Mouse (Mus musculus) kidney, postnatal 25 days (tissue): ENCODE measurements around the gene Pigo.

Source experiments
- DNase-seq, 2 experiments: peaks; one replicate each; pipeline ENCODE4 v3.0.0; 2021; ENCODE audit warnings: mixed read lengths in 2 of 2

Pigo gene

DNA sequence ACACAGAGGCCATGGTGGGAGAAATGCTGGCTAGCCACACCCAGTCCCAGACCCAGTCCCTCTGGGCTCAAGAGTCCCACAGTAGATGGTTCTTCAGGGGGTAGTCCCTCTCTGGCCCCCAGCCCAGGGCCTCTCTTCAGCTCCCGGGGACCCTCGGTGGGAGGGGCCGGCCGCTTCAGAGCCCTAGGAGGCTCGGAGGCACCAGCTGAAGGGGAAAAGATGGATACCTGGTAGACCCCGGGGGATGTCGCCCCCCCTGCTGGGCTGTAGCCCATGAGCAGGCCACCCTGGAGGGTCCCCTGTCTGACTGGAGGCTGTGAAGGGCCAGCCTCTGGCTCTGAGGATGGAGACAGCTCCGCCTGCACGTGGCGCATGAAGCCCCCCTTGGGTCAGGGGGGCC, 10.7 kb upstream of the Pigo start:
- no peak for DNase-seq

DNA sequence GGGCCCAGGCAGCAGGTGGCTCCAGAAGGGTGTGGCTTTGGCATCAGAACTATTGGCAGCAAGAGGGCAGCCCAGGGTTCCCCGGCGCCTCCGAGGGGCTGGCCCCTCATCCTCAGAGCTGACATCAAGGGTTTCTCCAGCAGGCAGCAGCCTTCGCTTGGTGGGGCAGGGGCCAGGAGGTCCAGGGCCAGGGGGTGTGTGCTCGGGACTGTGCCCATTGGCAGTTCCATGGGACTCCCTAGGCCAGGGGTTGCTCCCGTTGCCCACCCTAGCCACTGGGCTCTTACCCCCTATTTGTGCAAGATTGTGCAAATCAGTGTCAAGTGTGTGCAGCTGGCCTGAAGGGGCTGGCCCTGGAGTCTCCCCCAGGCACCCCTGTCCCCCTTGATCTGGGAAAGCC, 10.2 kb upstream of the Pigo start:
- DNase-seq: no peak

DNA sequence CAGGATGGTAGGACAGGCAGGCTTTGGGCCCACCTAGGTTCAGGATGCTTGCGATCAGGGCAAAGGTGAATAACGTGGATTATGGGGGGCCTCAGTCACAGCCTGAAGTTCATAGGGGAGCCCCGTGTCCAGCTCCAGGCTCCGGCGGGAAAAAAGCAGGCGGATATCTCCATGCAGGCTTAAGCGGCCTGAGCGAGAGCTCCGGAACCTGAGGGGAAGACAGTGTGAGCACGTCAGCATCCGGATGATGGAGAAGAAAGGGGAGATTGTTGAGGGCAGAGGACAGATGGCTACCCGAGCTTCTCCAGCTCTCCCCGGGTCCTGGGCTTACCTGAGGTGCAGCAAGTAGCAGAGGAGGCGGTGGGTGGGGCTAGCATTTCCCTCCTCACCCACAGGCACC, 7.9 kb upstream of the Pigo start:
- DNase-seq: no peak

DNA sequence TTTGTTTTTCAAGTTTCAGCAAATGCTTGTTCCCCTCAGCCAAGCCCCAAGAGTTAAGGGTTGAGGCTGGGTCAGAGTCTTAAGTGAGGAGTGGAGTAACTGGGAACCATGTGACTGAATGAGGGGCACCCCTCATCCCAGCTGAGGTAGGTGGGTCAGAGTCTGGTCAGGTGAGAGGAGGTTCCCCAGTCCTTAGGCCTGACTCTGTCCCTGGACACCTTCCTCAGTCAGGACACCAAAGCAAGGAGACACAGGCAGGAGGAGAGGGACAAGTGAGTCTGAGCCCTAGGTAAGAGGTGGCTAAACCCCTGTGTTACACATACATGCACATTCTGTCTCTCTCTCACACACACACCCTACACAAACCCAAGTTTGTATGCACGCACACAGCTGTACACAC, 6.9 kb upstream of the Pigo start:
- no peak for DNase-seq

DNA sequence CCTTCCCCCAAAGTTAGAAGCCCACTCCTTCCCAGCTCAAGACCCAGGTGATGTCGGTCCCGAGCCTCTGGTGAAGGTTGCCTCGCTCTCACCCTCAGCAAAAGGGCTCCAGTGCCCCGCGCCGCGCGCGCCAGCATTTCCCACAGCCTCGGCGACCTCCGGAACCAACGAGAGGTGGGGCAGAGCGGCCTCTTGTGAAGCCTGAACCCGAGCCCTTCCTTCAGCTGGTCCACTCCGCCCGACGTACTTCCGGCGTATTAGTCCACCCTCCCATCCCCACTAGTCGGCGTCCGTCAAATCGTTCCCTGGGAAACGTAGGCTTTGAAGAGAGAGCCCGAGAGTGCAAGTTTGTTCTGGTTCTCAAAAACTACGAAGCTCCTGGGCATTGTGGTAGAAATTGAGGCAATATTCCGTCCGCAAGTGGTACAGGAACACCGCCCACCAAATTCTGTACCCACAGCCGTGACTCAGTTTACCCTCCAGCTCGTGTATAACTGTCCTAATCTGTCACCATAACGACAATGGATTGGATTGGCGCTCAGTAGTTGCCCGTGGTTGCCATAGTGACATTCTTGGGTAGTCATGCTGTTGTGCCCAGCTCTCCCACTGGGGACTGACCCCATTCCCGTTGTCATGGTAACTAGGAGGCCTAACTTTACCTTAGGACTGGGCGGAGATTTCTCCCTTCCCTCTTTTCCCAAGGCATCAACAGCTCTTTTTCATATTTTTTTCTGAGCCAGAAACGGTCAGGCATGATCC, 5.8 kb upstream of the Pigo start, which contains the start of gene Stoml2:
Gene Stoml2, minus strand, starts transcription at position 474 of the 759 bp plus-strand sequence.
- DNase-seq: peak; percentile 96 to 97

DNA sequence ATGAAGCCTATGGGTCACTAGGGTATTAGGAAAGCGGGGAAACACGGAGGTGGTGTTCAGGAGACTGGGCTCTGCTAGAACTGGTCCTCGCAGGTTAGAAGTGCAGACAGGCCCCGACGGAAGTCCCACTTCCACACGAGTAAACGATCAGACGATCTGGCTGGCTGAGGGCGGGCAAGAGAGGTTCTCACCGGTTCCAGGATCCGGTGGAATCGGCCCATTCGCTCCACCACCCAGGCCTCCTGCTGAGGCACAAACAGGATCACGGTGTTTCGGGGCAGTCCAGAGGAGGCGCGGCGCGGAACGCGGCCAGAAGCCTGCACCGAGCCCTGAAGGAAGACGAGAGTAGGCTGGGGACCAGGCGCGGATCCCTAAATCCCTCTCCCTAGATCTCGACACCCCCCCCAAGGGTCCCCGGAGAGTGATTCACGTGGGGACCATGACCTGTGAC, 5.2 kb upstream of the Pigo start:
- DNase-seq: peak; percentile 52 to 82

DNA sequence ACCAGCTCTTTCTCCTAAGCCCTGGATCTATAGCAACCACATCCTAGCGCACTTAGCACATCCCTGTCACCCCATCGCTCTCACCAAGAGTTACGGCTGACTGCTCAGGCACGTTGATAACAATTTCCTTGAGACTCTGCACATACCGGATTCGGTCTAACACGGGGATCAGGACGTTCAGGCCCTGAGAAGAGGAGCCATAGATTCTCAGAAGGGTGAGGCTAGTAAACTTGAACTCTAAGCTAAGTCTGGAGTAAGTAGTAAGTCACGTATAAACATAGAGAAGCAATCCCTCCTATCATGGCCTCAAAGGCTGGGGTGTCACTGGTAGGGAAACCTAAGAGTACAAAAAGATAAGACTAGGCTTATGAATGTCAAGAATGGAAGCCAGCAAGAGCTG, 4.7 kb upstream of the Pigo start:
- no peak for DNase-seq

DNA sequence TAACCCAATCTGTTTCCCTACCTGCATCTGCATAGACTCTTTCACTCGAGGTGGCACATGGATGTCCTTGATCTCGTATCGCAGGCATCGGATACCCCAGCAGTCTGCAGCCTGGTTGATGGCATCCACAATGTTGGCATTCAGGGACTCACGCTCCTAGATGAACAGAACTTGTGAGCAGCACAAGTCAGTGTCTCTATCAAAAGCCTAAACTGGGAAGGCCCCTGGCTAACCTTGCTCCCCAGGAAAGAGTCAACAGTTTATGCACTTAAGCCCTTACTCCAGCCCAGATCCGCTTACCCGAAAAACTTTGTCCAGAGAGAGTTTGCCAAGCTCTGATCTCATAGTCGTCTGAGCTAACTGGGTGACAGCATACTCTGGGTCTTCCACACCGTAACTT, 4.1 kb upstream of the Pigo start:
- DNase-seq: no peak

DNA sequence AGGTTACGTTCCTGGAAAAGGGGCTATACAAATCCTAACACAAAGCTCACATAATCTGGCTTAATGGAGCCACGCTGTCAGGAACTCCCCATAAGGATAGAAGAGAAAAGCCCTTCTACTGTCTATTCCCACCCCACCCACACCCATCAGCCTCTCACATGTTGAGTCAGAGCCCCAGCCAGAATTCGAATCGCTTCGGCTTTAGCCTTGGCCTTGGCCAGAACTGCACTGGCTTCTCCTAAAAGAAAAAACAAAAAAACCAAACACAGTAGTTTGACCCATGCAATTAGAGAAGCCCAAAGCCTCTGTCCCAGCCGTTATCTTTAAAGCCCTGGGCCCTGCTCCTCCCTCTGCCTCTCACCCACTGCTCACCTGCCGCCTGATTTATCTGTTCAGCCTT, 3.5 kb upstream of the Pigo start:
- DNase-seq: no peak

DNA sequence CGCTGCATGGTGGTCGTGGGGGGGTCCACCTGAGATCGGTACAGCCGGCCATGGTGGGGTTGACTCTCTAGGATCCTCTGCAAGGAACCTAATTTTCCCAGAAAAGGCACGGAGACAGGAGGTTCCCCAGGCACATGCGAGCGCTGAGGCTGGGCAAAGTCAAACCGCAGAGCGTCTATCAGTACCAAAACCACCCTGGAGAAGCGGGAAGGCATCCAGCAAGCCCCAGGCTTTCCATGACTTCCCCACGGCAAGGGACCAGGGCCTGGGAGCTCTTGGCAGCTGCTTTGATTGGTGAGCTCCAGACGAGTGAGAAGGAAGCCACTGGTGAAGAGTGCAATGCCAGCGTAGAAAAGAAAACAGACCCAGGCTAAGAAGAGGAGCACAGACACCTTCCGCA, 946 bp downstream of the Pigo start:
- no peak for DNase-seq

DNA sequence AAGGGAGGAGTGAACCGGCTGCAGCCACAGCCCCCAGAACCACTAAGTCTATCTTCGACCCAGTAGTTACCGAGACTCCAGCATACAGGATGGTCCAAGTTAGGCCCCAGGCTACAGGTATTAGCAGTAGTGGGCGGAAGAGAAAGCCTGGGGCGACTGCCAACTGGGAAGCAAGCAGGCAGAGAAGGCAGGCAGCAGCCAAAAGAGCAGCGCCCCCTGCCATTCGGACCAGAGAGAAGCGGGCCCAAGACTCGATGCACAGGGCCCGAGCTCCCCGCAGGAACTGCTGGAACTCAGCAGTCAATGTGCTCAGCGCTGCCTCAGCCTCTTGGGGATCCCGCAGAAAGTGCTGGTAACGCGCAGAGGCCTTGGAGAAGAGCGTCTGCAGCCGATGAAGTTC, 4.3 kb downstream of the Pigo start:
- no peak for DNase-seq

DNA sequence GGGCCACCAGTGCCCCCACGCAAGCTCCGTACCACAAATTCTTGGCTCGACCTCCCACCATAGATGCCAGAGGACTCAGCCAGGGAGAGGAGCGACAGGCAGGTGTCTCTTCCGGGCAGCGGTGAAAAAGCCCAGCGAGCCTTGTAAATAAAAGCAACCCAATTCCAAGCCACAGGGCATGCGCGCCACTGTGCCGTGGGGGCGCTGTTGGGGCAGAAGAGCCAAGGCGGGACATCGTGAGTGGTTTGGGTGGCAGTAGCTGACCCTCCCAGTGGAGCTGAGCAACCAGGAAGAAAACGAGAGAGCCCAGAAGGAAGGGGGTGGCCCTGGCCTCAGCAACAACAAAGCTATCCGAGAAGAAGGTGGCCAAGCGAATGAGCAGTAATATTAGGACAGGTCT, 4.7 kb downstream of the Pigo start:
- no peak for DNase-seq

DNA sequence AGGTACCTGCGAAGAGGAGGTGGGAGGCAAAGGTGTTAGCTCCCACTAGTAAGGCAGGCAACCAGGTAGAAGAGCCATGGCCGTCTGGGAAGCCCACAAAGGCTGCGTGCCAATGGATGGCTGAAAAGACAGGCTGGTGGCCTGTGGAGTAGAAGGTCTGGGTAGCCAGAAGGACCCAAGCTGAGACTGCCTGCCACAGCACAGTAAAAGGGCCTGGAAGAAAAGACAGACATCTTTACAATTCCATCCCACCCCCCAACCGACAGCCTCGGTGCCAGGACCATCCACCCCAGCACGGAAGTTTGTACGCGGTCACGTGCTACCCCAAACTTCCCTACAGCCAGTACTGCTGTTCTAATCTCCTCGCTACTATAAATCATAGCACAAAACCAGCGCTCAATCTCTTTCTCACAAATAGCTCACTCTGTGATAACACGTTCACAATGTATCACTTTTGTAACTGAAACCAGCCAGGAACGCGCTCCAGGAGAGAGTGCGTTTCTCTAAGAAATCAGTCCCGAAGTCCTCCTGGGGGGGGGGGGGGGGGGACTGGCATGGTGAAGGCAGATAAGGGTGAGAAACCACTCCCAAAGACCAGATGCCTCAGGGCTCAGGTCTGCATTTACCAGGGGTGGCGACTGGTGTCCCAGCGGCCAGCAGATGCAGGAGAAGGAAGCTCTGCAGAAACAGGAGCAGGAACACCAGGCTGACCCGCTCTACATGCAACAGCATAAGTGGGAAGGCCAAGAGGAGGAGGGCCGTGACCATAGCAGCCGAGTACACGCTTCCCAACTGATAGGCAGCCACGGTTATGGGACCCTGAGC, 5.8 kb downstream of the Pigo start:
- DNase-seq: no peak

DNA sequence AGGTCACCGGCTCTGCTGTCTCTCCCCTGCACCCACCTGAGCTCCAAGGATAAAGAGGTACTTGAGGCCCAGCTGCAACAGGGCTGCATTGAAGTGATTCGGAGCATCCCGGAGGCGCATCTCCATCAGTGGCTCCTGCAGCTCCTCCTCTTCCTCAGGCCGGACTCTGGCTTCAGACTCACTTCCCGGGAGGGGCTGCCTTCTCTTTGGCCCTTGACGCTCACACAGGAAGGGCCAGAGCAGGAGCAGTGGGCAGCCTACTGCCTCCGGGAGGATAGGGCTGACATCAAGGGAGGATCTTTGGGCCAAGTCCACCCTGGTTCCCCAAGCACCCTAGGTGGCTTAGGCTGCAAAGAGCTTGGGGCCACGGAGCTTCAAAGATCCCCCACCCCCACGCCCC, 6.4 kb downstream of the Pigo start:
- DNase-seq: no peak

DNA sequence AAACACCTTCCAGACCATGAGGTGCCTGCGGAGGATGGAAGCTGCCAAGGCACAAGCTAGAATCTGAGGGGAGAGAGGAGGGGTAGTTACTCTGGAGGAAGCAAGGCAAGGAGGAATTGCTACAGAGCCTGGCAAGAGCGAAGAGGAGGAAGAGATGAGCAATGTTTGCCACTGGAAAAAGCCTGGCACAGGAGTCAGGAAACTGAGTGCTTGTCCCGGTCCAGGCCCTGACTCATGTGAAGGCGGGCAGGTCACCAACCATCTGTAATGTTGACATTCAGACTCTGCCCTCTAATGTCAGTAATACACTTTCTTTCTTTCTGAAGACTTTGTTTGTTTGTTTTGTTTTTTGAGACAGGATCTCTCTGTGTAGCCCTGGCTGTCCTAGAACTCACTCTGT, 7.5 kb downstream of the Pigo start:
- no peak for DNase-seq

DNA sequence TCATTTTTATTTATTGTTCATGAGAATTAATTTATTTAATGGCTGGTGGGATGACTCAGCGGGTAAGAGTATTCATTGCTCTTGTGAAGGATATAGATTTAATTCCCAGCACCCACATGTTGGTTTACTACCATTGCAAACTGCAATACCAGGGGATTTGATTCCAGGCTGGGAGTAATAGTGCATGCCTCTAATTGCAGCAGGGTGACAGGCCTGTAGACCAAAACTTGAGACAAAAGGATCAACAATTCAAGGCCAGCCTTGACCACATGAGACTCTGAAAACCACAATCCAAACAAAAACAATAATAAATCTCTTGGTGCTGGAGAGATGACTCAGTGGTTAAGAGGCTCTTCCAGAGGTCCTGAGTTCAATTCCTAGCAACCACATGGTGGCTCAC, 13.5 kb downstream of the Pigo start:
- no peak for DNase-seq

DNA sequence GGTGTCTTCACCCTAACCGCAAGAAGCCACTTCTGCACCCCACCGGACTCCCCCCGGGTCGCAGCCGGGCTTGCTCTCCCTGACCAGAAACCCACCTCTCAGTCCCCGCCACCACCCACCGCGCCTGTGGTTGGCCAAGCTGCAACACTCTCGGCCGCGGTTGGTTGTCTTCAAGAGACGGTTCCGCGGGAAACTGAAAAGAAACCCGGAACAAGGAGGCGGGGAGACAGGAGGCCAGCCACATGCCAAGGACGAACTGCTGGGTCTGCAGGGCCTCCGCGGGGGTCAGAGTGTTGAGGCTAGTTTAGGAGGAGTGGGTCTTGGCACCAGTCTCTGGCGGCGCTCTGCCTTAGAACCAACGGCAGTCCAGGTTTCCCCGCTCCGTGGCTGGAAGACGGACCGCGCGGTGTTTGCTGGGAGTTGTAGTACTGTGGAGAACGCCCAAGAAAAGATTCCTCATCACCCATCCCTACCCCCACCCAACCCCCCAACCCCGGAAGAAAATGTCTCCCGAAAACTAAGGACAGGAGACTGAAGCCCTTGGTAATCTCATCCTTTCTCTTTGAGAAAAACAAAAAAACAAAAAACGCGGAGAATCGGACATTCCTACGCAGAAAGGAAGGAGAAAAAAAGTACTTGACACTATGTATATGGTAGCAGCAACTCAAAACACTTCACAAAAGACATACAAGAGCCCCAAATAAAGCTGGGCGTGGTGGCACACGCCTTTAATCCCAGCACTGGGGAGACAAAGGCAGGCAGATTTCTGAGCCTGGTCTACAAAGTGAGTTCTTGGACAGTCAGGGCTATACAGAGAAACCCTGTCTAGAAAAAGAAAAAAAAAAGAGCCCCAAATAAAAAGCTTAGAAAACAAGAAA, 15.2 kb downstream of the Pigo start, which contains the start of gene Fancg:
Gene Fancg, minus strand, starts transcription at position 346 of the 878 bp plus-strand sequence.
- peak; percentile 89 to 94 for DNase-seq

DNA sequence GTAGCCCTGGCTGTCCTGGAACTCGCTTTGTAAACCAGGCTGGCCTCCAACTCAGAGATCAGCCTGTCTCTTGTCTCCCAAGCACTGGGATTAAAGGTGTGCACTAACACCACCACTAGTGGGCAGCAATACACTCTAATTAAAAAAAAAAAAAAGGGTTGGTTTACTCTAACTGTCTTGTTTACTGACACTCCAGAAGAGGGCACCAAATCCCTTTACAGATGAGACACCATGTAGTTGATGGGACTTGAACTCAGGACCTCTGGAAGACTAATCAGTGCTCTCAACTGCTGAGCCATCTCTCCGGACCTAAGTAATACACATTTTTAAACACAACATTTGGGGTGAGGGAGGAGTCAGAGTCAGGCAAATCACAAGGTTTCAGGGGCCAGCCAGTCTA, 19.9 kb downstream of the Pigo start:
- peak; percentile 60 to 69 for DNase-seq

DNA sequence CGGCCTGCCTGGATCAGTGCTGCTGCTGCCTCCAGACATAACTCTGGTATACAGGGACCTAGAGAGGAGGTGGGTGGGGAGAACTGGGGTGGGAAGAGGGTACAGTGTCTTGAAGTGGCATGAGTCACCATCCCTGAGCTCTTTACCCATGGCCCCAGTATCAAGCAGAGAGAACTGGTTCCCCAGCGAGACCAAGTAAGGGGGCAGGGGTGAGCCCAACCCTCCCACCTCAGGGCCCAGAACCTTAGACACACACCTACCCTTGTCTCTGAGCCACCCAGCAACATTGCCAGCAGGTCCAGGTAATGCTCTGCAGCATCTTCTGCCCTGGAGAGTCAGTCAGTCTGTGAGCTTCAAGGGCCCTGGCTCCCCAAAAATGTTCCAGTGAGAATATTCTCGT, 20.7 kb downstream of the Pigo start:
- DNase-seq: no peak

DNA sequence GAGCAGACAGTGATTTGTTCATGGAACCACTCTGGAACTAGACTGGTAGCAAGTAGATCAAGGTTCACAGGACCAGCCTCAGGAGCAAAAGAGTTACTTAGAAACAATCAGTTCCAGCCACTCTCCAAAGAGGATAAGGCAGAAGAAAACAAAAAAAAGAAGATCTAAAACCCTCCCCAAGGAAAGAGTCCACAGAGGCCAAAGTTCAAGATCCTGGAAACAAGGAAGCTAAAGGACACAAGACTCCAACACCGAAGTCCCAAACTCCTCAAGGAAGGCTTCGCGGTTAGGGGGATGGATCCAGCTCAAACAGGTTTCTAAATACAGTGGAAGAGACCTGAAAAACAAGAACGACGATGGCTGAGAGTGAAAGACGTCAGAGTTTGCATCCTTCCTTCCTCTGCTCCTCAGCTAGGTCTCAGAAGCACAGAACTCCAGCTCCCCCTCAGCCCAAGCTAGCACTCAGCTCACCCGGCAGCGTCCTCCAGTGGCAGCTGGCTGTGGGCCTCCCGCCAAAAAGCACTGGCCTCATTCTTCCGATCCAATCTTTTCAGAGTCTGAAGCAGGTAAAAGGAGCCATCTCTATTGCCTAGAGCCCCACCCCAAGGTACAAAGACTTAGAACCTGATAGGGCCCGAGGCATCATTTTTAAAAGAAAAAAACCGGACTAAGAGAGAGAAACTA, 22.7 kb downstream of the Pigo start:
- DNase-seq: peak; percentile 15 to 57

DNA sequence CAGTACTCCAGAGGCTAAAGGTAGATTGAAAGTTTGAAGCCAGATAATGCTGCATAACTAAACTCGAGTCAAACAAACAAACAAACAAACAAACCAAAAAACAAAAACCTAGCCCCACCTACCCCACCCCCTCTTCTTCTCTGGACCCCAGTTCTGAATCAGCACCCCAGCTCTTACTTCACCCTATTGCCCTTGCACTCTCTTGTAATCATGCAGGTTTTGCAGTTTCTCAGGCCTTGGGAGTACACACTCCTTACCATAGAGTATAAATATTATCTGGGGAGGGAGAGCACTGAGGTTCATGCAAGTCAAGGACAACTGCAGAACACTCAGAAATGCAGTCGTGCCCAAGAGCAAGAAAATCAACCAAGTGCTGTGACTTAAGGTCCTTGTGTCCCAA, 24.3 kb downstream of the Pigo start:
- DNase-seq: no peak
